Mouse (Mus musculus): Measurements from ENCODE around the gene Cyp3a41a.
"Not testable (repeated sequence)": the region's sequence is repeated elsewhere in the genome, so short reads cannot be mapped to it uniquely, and the experiment has no call there.

DNA sequence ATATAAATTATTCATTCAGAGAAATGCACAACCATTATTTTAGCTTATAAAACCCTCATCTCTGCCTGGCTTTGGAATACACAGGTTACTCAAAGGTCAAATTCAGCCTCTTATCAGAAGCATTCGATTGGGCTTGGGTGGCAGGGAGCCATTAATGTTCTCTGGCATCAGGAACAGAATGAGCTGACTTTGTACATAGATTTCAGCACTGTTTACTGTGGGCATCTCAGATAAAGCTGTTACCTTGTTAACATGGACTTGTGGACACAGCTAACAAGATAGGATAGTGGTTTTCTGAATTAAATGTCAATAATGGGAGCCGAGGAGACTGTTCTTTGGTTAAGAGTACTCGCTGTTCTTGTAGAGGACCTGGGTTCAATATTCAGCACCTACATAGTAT, 17.6 kb upstream of the Cyp3a41a start:
- not testable (repeated sequence) for TF ChIP-seq CTCF (IDR thresholded peaks at IDR 0.05); POLR2A (IDR thresholded peaks at IDR 0.05; ENCODE audit: insufficient read depth, low read depth, low read length)

All from heart, adult 2 months (tissue).